Mouse (Mus musculus): ENCODE measurements around the gene Pcca.

The Pcca gene

GRCm38 (mm10) chr14:122747860-122748842 lies 214.0 kb downstream of the Pcca start:
- DNase-seq (ENCODE audit: inconsistent ontology term) = no peak

- no peak for DNase-seq (ENCODE audit: inconsistent ontology term)
Observed at GRCm38 (mm10) chr14:122751552-122751951, 217.4 kb downstream of the Pcca start.

- DNase-seq (ENCODE audit: inconsistent ontology term) = no peak
Observed at GRCm38 (mm10) chr14:122753278-122753677, 219.2 kb downstream of the Pcca start.

GRCm38 (mm10) chr14:122754311-122754710 lies 220.2 kb downstream of the Pcca start:
- no peak for DNase-seq (ENCODE audit: inconsistent ontology term)

- DNase-seq (ENCODE audit: inconsistent ontology term) = peak; percentile 40
Observed at GRCm38 (mm10) chr14:122755559-122755958, 221.4 kb downstream of the Pcca start.

GRCm38 (mm10) chr14:122756671-122757070 lies 222.5 kb downstream of the Pcca start:
- DNase-seq (ENCODE audit: inconsistent ontology term) = no peak

GRCm38 (mm10) chr14:122759890-122760289 lies 225.8 kb downstream of the Pcca start:
- DNase-seq (ENCODE audit: inconsistent ontology term) = peak; percentile 18

- no peak for DNase-seq (ENCODE audit: inconsistent ontology term)
Observed at GRCm38 (mm10) chr14:122760803-122761202, 226.7 kb downstream of the Pcca start.

- no peak for DNase-seq (ENCODE audit: inconsistent ontology term)
Observed at GRCm38 (mm10) chr14:122762603-122763002, 228.5 kb downstream of the Pcca start.

- DNase-seq (ENCODE audit: inconsistent ontology term) = no peak
Observed at GRCm38 (mm10) chr14:122765951-122766350, 231.8 kb downstream of the Pcca start.

GRCm38 (mm10) chr14:122766448-122766847 lies 232.3 kb downstream of the Pcca start:
- DNase-seq (ENCODE audit: inconsistent ontology term) = no peak

GRCm38 (mm10) chr14:122784701-122785100 lies 250.6 kb downstream of the Pcca start:
- DNase-seq (ENCODE audit: inconsistent ontology term) = no peak

- peak; percentile 20 for DNase-seq (ENCODE audit: inconsistent ontology term)
Observed at GRCm38 (mm10) chr14:122788199-122788598, 254.1 kb downstream of the Pcca start.

GRCm38 (mm10) chr14:122790111-122790510 lies 256.0 kb downstream of the Pcca start:
- no peak for DNase-seq (ENCODE audit: inconsistent ontology term)

- no peak for DNase-seq (ENCODE audit: inconsistent ontology term)
Observed at GRCm38 (mm10) chr14:122793368-122793767, 259.2 kb downstream of the Pcca start.

- no peak for DNase-seq (ENCODE audit: inconsistent ontology term)
Observed at GRCm38 (mm10) chr14:122800296-122800695, 266.2 kb downstream of the Pcca start.

GRCm38 (mm10) chr14:122821002-122821401 lies 286.9 kb downstream of the Pcca start:
- no peak for DNase-seq (ENCODE audit: inconsistent ontology term)

GRCm38 (mm10) chr14:122823791-122824190 lies 289.7 kb downstream of the Pcca start:
- DNase-seq (ENCODE audit: inconsistent ontology term) = no peak

GRCm38 (mm10) chr14:122825464-122825863 lies 291.3 kb downstream of the Pcca start:
- DNase-seq (ENCODE audit: inconsistent ontology term) = no peak

- DNase-seq (ENCODE audit: inconsistent ontology term) = no peak
Observed at GRCm38 (mm10) chr14:122830433-122830832, 296.3 kb downstream of the Pcca start.

- DNase-seq (ENCODE audit: inconsistent ontology term) = peak; percentile 4
Observed at GRCm38 (mm10) chr14:122833666-122834065, 299.5 kb downstream of the Pcca start.

GRCm38 (mm10) chr14:122834753-122835152 lies 300.6 kb downstream of the Pcca start:
- no peak for DNase-seq (ENCODE audit: inconsistent ontology term)

- no peak for DNase-seq (ENCODE audit: inconsistent ontology term)
Observed at GRCm38 (mm10) chr14:122835487-122836190, 301.5 kb downstream of the Pcca start.
